Mouse (Mus musculus): ENCODE measurements around the gene Rbm7.

DNA sequence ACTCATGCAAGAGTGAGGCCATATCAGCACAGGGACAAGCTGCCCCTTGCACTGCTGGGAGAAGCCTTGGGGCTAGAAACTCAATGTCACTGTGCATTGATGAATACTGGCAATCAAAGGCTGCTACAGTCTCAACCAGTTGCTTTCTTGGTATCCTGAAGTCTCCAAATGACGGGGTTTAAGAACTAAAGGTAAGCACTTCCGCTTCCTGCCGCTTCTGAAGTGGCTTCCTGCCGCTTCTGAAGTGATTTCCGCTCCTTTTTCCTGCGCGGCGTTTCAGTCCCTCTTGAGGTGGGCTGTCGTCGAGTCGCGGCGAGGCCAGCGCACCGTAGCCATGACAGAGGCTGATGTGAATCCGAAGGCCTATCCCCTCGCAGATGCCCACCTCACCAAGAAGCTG lies 45.0 kb downstream of the Rbm7 start:
- TF ChIP-seq MAFK (IDR thresholded peaks at IDR 0.05; ENCODE audit: insufficient replicate concordance, low read length) (no peak), MXI1 (IDR thresholded peaks at IDR 0.05; ENCODE audit: low read depth, low read length) (no peak), POLR2A (IDR thresholded peaks at IDR 0.05; ENCODE audit: low read depth, low read length) (no peak), ZMIZ1 (IDR thresholded peaks at IDR 0.05; ENCODE audit: low read depth, low read length) (no peak), JUND (conservative IDR thresholded peaks at IDR 0.05; ENCODE audit: low read depth, low read length) (no peak), CTCF (conservative IDR thresholded peaks at IDR 0.05 in 1 of 2, IDR thresholded peaks at IDR 0.05 in 1 of 2; ENCODE audit: low read depth in 2 of 2, low read length in 2 of 2) (no peak), RCOR1 (conservative IDR thresholded peaks at IDR 0.05; ENCODE audit: low read depth, low read length) (no peak), EP300 (IDR thresholded peaks at IDR 0.05; ENCODE audit: low read length) (no peak), CHD2 (IDR thresholded peaks at IDR 0.05; ENCODE audit: low read length) (no peak), MYC (IDR thresholded peaks at IDR 0.05; ENCODE audit: low read depth, low read length) (no peak), ZC3H11A (IDR thresholded peaks at IDR 0.05; ENCODE audit: low read depth, low read length) (no peak)

Measured in CH12.LX (cell line).